Mouse (Mus musculus): ENCODE data around the gene Mthfd1l. TPM values are rescaled to one million over a fixed set of nuclear protein-coding genes. Genes with fewer than 3 reads are reported as not detected.

The Mthfd1l gene
- polyA plus RNA-seq, 1 experiment from 2014 or later, result 5.3 TPM

DNA sequence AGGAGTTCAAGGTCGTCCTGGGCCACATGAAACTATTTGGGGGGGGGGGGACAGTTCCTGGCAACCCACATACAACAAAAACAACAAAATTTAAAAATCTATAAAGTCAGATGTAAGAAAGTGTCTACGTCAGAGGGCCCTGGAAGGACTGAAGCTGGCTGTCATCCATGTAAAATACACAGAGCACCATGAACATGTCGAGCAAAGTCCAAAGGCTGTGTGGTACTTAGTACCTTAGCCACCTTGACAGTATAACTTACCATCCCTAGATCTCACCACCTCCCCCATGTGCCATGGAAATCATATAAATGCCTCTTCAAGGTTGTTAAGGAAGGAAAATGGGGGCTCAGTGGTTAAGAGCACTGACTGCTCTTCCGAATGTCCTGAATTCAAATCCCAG lies 174.0 kb downstream of the Mthfd1l start:
- no peak overlapping the region for H3K27ac ChIP-seq (ENCODE audit: low read depth, low read length)
- H3K27me3 ChIP-seq (replicated peaks; ENCODE audit: control insufficient read depth, insufficient read depth, low read length), result no peaks in the 10 kb centered on the region
- no peak overlapping the region for H3K4me2 ChIP-seq (replicated peaks; ENCODE audit: low read depth)
- TF ChIP-seq CTCF (IDR thresholded peaks at IDR 0.05; ENCODE audit: low read depth), result no peak
- 84% methylated on average over 4 of the region's 4 CpGs for WGBS
- no peak overlapping the region for H3K9ac ChIP-seq (ENCODE audit: low read depth, low read length)
- no peak for ATAC-seq
- no peaks in the 10 kb centered on the region; the same call in 1 of the 2 replicates for H3K36me3 ChIP-seq (ENCODE audit: control insufficient read depth, insufficient read depth)
- no peak overlapping the region for H3K4me3 ChIP-seq (ENCODE audit: low read depth, low read length)
- no peaks in the 10 kb centered on the region for H3K4me1 ChIP-seq (replicated peaks; ENCODE audit: control insufficient read depth, insufficient read depth, low read length)
- no peaks in the 10 kb centered on the region for H3K9me3 ChIP-seq (ENCODE audit: control insufficient read depth)

DNA sequence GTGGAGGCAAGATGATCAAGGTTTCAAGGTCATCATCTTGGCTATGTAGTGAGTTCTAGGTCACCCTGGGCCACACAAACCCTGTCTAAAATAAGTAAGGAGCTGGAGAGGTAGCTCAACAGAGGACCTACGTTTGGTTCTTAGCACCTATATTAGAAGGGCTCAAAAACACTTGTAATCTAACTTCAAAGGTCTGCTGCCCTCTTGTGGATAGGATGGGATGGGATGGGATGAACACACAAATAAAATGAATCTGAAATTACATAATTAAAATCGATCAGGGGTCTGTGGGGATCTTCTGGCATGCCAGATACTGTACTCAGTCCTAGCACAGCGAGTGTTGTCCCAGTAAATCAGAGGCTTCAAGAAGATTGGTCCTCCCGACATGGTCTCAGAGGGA lies 178.2 kb downstream of the Mthfd1l start:
- Histone ChIP-seq H3K9ac (ENCODE audit: low read depth, low read length) (no peak overlapping the region), H3K36me3 (ENCODE audit: control insufficient read depth, insufficient read depth) (no peaks in the 10 kb centered on the region; the same call in 1 of the 2 replicates), H3K4me2 (replicated peaks; ENCODE audit: low read depth) (no peak overlapping the region), H3K4me1 (replicated peaks; ENCODE audit: control insufficient read depth, insufficient read depth, low read length) (no peaks in the 10 kb centered on the region), H3K9me3 (ENCODE audit: control insufficient read depth) (no peaks in the 10 kb centered on the region), H3K4me3 (ENCODE audit: low read depth, low read length) (no peak overlapping the region), H3K27ac (ENCODE audit: low read depth, low read length) (no peak overlapping the region), H3K27me3 (replicated peaks; ENCODE audit: control insufficient read depth, insufficient read depth, low read length) (no peaks in the 10 kb centered on the region)
- ATAC-seq, result no peak
- 94% methylated on average over 4 of the region's 4 CpGs for WGBS
- TF ChIP-seq CTCF (IDR thresholded peaks at IDR 0.05; ENCODE audit: low read depth), result peak; percentile 52

DNA sequence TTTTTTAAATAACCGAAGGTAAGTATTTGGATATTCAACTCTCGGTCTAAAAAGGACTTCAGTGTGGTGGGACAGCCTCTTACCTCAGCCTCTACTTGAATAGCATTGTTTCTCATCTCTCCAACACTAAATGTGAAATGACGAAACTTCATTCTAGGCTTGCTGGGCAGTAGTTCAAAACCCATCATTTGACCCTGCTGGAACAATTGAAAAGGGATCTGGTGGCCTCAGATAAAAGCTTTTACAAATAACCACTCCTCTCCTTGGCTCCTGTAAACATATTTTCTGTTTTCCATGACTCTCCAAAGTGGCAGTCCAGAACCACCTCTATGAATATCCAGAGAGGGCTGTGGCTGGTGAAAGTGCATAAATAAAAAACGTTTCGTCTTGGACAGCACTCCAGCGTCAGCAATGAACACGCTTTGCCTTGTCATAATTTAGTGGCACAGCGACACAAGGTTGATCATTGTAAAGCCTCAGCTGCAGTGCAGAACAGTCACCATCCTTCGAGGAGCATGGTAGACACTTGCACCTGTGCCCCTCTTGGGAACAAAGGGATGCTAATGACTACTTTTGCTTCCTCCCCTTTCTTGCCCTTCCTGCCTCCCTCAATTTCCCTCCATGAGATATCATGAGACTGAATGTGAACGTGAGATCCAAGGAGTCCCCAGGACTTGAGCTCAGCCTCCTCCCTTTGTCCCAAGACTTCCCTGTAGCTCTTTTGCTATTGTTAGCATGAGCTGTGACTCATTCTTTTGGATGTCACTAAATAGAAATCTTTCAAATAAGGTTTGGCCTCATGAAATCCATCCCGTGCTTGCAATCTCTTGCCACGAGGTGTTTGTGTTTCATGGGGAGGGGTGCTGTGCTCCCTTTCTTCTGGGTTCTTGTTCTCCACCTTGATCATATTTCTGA lies 179.2 kb downstream of the Mthfd1l start:
- no peak overlapping the region for H3K27ac ChIP-seq (ENCODE audit: low read depth, low read length)
- no peaks in the 10 kb centered on the region; the same call in 1 of the 2 replicates for H3K36me3 ChIP-seq (ENCODE audit: control insufficient read depth, insufficient read depth)
- 81% methylated on average over 12 of the region's 12 CpGs for WGBS
- TF ChIP-seq CTCF (IDR thresholded peaks at IDR 0.05; ENCODE audit: low read depth), result no peak
- H3K4me2 ChIP-seq (replicated peaks; ENCODE audit: low read depth), result no peak overlapping the region
- H3K4me1 ChIP-seq (replicated peaks; ENCODE audit: control insufficient read depth, insufficient read depth, low read length), result no peaks in the 10 kb centered on the region
- no peak overlapping the region for H3K4me3 ChIP-seq (ENCODE audit: low read depth, low read length)
- no peaks in the 10 kb centered on the region for H3K27me3 ChIP-seq (replicated peaks; ENCODE audit: control insufficient read depth, insufficient read depth, low read length)
- no peak for ATAC-seq
- no peak overlapping the region for H3K9ac ChIP-seq (ENCODE audit: low read depth, low read length)
- H3K9me3 ChIP-seq (ENCODE audit: control insufficient read depth), result no peaks in the 10 kb centered on the region

DNA sequence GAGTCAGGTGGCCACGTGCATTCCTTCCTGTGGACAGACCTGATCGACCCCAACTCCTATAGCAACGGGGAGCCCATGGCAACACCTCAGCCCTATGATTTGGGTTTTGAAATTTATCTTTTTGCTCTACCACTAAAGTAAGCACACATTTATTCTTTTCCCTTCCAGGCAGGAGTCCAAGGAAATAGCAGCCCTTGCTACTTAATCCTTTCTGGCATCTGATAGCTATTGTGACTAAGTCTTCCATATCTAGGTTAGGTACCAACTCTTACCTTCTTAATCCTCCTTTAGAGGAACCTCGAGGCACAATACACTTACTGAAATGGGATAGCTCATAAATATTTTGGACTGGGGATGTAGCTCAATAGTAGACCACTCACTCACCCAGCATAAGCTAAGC lies 180.1 kb downstream of the Mthfd1l start:
- no peak for ATAC-seq
- no peaks in the 10 kb centered on the region; the same call in 1 of the 2 replicates for H3K36me3 ChIP-seq (ENCODE audit: control insufficient read depth, insufficient read depth)
- TF ChIP-seq CTCF (IDR thresholded peaks at IDR 0.05; ENCODE audit: low read depth), result no peak
- H3K9me3 ChIP-seq (ENCODE audit: control insufficient read depth), result no peaks in the 10 kb centered on the region
- no peaks in the 10 kb centered on the region for H3K4me1 ChIP-seq (replicated peaks; ENCODE audit: control insufficient read depth, insufficient read depth, low read length)
- no peak overlapping the region for H3K9ac ChIP-seq (ENCODE audit: low read depth, low read length)
- H3K27ac ChIP-seq (ENCODE audit: low read depth, low read length), result no peak overlapping the region
- no peak overlapping the region for H3K4me3 ChIP-seq (ENCODE audit: low read depth, low read length)
- no peak overlapping the region for H3K4me2 ChIP-seq (replicated peaks; ENCODE audit: low read depth)
- no peaks in the 10 kb centered on the region for H3K27me3 ChIP-seq (replicated peaks; ENCODE audit: control insufficient read depth, insufficient read depth, low read length)
- 81% methylated on average over 4 of the region's 4 CpGs for WGBS

DNA sequence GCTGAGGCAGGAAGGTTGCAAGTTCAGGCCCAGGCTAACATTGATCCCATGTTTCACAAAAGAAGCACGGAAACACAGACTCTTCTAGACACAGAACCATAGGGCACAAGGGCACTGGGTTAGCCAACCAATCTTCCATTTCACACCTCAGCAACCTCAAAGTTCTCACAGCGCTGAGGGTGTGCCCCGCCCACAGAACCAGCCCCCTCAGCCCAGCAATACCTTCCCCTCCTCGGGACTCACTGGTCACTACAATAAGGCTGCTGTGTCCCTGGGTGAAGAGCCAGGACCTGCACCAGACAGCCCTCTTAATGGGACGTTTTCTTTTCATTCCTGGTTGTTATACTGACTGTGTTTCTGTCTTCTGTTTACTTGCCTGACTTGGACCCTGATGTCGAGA lies 181.1 kb downstream of the Mthfd1l start:
- 64% methylated on average over 6 of the region's 6 CpGs for WGBS
- ATAC-seq, result no peak

DNA sequence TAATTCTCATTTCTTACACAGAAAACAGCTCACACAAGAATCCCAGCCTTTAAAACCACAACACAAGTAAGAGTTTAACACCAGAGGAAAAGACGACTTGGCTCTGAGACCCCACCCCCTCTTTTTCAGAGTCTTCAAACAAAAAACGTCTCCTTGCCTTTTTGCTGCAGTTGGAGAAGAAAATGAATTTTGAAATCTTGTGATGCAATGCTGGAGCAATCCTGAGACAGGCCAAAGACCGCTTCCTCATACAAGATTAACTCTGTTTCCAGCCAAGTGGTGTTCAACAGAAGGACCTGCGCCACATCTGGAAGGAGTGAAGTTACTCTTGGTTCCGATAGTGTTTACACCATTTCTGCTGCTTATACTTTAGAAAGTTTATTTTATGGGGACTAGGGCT lies 182.6 kb downstream of the Mthfd1l start:
- Histone ChIP-seq H3K36me3 (ENCODE audit: control insufficient read depth, insufficient read depth) (no peaks in the 10 kb centered on the region), H3K9ac (ENCODE audit: low read depth, low read length) (no peak overlapping the region), H3K27me3 (replicated peaks; ENCODE audit: control insufficient read depth, insufficient read depth, low read length) (no peaks in the 10 kb centered on the region), H3K4me1 (replicated peaks; ENCODE audit: control insufficient read depth, insufficient read depth, low read length) (no peaks in the 10 kb centered on the region), H3K9me3 (ENCODE audit: control insufficient read depth) (no peaks in the 10 kb centered on the region), H3K4me2 (replicated peaks; ENCODE audit: low read depth) (no peak overlapping the region), H3K27ac (ENCODE audit: low read depth, low read length) (no peak overlapping the region), H3K4me3 (ENCODE audit: low read depth, low read length) (no peak overlapping the region)
- no peak for TF ChIP-seq CTCF (IDR thresholded peaks at IDR 0.05; ENCODE audit: low read depth)
- 59% methylated on average over 5 of the region's 5 CpGs for WGBS
- ATAC-seq, result no peak

More for the DNA sequence above, 181.1 kb downstream of the Mthfd1l start:
- Histone ChIP-seq H3K36me3 (ENCODE audit: control insufficient read depth, insufficient read depth) (no peaks in the 10 kb centered on the region; the same call in 1 of the 2 replicates), H3K9me3 (ENCODE audit: control insufficient read depth) (no peaks in the 10 kb centered on the region), H3K27ac (ENCODE audit: low read depth, low read length) (no peak overlapping the region), H3K4me1 (replicated peaks; ENCODE audit: control insufficient read depth, insufficient read depth, low read length) (no peaks in the 10 kb centered on the region), H3K27me3 (replicated peaks; ENCODE audit: control insufficient read depth, insufficient read depth, low read length) (no peaks in the 10 kb centered on the region), H3K4me2 (replicated peaks; ENCODE audit: low read depth) (no peak overlapping the region), H3K9ac (ENCODE audit: low read depth, low read length) (no peak overlapping the region), H3K4me3 (ENCODE audit: low read depth, low read length) (no peak overlapping the region)
- TF ChIP-seq CTCF (IDR thresholded peaks at IDR 0.05; ENCODE audit: low read depth), result no peak
